16 mouse cellular contexts compared by ENCODE assay signal in genomic region chr10:56485746-56486145, GRCm38 (mm10).
DNase-seq lines count a peak whose midpoint lies in the region; TF ChIP-seq lines count a peak whose summit lies in the region.
"Had no signal": no experiment of that assay in that cellular context is flagged by ENCODE, and none has a peak within 500 bp of the region (broad histone marks: within the 10 kb centered on the region; RNA-seq: fewer than 3 reads in every experiment).

No protein-coding gene starts in this region.

- H3K4me3 ChIP-seq in embryonic fibroblast, embryonic 13.5 days (ENCODE audit: insufficient read depth, low read length) = no peak overlapping the region
- H3K4me3 ChIP-seq: embryonic facial prominence, embryonic 15.5 days; heart, adult 2 months; heart, embryonic 12.5 days; hindbrain, embryonic 10.5 days had no signal

- peaks cover 4% of the 10 kb centered on the region; the same call in 1 of the 2 replicates for H3K4me1 ChIP-seq in embryonic fibroblast, embryonic 13.5 days (ENCODE audit: control insufficient read depth, insufficient read depth, low read length)
- H3K4me1 ChIP-seq: embryonic facial prominence, embryonic 15.5 days had no signal

- TF ChIP-seq POLR2A in embryonic fibroblast, embryonic 13.5 days (IDR thresholded peaks at IDR 0.05; ENCODE audit: low read depth, low read length) = no peak

- peak; percentile 68 to 86 for DNase-seq in adrenal gland, adult (ENCODE audit: inconsistent age in 2 of 2, low spot score in 1 of 2)
- no peak for DNase-seq in adrenal gland, postnatal 25 days
- DNase-seq in ovary, adult 18-20 months (ENCODE audit: low spot score) = peak; percentile 70
- no peak for DNase-seq in ovary, postnatal 14 days (ENCODE audit: low spot score)
- peak; percentile 60 for DNase-seq in testis, postnatal 14 days (ENCODE audit: low spot score)
- no peak for DNase-seq in thymus, postnatal 25 days
- DNase-seq in urinary bladder, postnatal 36 days (ENCODE audit: low spot score in 2 of 2) = no peak
- DNase-seq: B cell, adult 2 months; cerebellum, adult 2 months; gastrocnemius, postnatal 10 days; heart, adult 2 months had no signal

- peak overlapping the region; percentile 91 for H3K27ac ChIP-seq in embryonic fibroblast, embryonic 13.5 days (ENCODE audit: insufficient read depth, low read length)
- H3K27ac ChIP-seq: heart, adult 2 months; hindbrain, embryonic 10.5 days; hindbrain, embryonic 14.5 days had no signal

- TF ChIP-seq CTCF in embryonic fibroblast, embryonic 13.5 days (IDR thresholded peaks at IDR 0.05; ENCODE audit: borderline replicate concordance, insufficient read depth, low read length) = no peak

Comparison
In these comparisons a context has a peak if more than half of its experiments do, and no peak if none do; other contexts are left out.
1. DNase-seq: peak in adrenal gland, adult (2 of 2), ovary, adult 18-20 months (single experiment) and testis, postnatal 14 days (single experiment); none in adrenal gland, postnatal 25 days (single experiment), ovary, postnatal 14 days (single experiment), thymus, postnatal 25 days (single experiment) and urinary bladder, postnatal 36 days (0 of 2).